Mouse (Mus musculus): ENCODE measurements around the gene Dna2.

GRCm38 (mm10) chr10:62900144-62900543, 46.7 kb upstream of the Dna2 start:
- TF ChIP-seq CTCF (conservative IDR thresholded peaks at IDR 0.05; ENCODE audit: insufficient read depth, insufficient read length, low read depth, low read length) (no peak), POLR2A (IDR thresholded peaks at IDR 0.05; ENCODE audit: low read depth, low read length) (no peak)
